Mouse (Mus musculus) cerebral cortex, adult 2 months (tissue): ENCODE data around the gene A730071L15Rik.

ENCODE experiments used
- WGBS: fragments of 180-500 bp; shearing (Covaris S2); methylation state at CpG from one replicate; pipeline ENCODE4 v1.1.7; 2018; 5-methylcytosine and 5-hydroxymethylcytosine counted together

Gene A730071L15Rik

DNA sequence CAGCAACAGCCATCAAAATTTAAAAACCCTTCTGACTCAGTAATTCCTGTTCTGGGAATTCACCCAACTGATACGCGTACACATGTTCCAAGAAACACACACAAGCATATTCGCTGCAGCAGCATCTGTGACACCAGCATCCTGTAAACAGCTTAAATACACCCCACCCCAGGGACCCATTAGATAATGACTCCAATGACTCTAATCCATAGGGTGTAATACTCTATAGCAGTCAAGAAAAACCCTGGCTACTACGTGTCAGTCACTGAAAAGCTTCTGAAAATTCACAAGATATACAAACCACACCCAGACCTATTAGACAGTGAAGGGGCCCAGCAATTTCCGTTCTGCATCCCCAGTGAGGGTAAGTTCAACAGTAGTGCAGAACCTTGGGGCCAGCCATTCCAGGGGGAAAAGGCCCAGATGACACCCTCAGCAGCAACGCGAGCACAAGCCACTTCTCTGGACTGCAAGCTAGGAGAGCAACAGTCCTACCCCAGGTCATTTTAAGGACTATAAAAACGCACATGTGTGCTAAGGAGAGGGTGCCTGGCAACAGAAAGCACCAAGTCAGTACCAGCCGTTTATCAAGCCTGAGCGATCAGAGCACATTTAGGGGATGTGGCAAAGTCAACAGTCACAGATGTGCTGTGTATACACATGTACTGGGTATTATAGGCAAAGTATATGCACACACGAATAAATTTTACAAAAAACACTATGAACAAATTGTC is 15.5 kb upstream of the A730071L15Rik start:
- WGBS = 41% methylated on average over 11 of the region's 11 CpGs

DNA sequence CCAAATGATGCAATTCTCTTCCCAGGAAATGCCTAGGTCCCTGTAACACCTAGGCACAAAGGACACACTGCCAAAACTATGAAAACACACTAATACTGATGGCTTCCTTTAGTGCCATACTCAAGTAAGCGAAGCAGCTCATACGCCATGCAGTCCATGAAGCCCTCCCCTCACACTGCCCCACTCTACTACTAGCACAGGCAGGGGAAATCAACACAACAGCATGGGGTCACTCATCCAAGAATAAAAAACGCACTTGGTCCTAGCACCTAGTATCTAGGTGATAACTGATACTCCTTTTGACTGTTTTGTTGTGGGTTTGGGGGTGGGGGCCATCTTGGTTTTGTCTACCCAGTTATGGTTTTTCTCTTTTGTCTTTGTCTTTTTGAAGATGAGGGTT is 12.4 kb upstream of the A730071L15Rik start:
- WGBS = 79% methylated on average over 3 of the region's 3 CpGs

DNA sequence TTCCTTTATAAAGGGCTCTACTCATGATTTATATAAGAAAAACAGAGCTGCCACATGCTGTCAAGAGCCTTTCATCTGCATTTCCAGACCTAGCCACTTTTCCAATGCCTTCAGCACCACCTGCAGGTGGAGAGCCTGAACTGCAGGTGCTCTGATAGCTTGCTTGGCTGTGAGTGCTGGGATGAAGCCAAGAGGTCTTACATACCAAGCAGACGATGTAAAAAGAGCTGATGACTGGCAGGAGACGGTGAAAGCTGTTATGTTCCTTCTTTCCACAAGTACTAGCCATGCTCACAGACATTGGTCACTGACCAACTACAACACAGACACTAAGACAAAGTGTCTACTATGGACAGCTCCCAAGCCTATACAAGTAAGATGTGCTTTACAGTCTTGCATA is 12.0 kb upstream of the A730071L15Rik start:
- WGBS = 0% methylated on average over 2 of the region's 2 CpGs

DNA sequence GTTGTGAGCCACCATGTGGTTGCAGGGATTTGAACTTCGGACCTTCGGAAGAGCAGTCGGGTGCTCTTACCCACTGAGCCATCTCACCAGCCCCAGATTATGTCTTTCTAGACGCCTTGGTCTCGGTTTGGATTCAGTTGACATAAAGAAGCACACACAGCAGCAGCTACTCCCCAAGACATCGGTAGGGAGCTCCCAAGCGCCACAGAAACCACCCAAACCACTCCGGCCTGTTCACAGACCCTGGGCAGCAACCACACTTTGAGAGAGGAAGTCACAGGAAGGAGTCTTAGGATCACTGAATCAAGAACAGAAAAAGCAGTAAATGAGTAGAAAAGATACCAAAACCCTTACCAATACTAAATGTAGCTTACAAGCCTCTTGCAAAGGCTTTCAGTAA is 3.0 kb upstream of the A730071L15Rik start:
- 84% methylated on average over 8 of the region's 8 CpGs for WGBS

DNA sequence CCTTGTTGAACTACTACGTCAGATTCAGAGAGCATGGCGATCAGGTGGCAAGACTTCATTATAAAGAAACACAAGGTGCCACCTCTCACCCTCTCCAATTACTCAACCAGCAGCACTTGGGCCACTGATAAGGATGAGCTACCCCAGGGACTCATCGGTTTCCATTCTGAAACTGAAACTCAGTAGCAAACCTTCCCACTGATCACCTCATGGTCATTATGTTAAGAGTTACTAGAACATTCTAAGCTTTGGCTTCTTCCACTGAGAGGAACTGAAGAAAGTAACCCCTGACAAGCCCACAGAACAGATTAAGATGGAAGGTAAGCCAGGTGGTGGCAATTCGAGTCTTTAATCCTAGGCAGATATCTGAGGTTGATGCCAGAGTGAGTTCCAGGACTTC is 1.4 kb upstream of the A730071L15Rik start:
- 85% methylated on average over 4 of the region's 4 CpGs for WGBS

DNA sequence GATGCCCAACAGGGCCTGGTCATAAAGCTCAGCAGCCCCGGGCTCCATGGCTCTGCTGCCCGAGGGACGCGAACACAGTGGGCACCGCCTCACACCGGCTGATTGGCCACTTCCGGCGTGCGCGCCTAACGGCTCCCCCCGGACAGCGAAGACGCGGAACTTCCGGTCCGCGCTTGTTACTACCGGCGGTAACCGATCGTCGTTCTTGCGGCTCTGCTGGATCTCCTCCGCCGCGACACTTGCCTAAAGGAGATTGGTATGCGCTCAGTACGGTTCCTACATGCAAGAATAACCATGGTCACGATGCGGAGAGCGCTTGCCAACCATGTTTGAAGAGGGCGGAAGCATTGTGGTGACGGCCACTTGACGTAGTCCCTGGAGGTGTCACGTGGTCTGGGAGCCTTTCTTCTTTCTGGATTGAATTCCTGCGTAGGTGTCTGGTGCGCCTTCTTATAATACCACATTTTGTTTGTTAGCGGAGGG is 299 bp downstream of the A730071L15Rik start, which contains the start of gene Nudcd3:
Gene Nudcd3 (minus strand): TSS at position 329 of the 483 bp plus-strand sequence.
- WGBS = under 1% methylated on average over 39 of the region's 39 CpGs

DNA sequence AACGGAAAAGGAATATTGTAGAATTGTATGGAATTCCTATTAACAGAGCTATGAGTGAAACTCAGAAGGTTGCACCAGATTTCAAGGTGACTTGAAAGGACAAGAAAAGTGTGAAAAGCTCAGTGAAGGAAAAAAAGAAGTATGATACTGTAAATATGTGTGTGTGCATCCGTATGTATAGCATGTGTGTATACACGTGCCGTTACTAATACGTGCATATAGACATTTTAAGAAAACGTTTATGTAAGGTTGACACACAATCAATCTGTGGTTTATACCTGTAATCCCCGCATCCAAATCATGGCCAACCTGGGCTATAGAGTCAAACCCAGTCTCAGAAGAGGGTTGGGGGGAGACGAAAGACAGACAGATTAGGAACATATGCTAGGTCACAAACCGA is 741 bp downstream of the A730071L15Rik start:
- WGBS = 20% methylated on average over 9 of the region's 9 CpGs

DNA sequence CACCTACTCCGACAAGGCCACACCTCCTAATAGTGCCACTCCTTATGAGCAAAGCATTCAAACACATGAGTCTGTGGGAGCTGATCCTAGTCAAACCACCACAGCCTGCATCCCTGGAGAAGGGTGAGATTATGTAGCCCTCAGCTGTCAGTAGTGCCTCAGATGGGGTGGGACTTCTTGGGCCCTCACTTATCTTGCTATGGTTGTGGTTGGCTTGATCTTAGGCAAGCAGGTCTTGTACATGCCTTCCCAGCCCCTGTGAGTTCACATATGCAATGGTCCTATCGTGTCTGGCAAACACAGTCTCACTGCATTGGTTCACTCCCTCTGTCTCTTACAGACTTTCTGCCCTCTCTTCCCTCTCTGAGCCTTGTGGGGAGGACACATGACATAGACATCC is 7.3 kb downstream of the A730071L15Rik start:
- 79% methylated on average over 2 of the region's 2 CpGs for WGBS

DNA sequence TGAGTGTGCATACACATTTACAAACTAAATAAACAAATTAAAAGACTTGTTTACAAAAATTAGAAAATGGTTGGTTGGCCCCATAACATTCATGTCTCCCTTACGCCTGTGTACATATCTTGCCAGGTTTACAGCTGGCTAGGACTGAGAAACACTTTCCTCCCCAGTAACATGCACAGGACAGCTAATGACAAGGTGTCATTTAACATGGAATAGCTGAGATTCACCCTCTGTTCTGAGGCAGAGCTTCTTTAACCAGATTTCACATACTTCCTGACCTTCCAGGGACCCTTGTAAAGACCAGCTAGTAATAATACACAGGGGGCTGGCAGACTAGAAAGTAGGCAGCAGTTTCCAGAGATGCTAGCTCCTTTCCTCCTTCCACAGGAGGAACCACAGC is 8.3 kb downstream of the A730071L15Rik start:
- WGBS = 90% methylated on average over 1 of the region's 1 CpGs

DNA sequence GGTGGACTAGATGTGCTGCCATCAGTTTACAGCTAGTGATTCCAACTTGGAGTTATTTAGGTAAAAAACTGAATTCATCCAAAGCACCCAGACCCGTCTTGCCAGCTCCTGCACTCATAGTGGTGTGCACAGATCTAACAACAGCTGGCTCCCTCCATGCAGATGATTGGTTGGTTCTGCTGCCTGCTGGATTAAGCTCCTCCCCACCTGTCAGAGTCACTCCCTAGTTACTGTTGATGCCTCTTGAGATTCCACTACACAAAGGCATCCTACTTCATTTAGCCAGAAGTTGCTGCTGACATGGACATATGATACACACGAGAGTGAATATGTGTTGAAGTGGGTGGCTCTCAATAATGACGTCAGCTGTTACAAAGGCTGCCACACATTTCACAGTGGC is 17.0 kb downstream of the A730071L15Rik start:
- 49% methylated on average over 3 of the region's 3 CpGs for WGBS

DNA sequence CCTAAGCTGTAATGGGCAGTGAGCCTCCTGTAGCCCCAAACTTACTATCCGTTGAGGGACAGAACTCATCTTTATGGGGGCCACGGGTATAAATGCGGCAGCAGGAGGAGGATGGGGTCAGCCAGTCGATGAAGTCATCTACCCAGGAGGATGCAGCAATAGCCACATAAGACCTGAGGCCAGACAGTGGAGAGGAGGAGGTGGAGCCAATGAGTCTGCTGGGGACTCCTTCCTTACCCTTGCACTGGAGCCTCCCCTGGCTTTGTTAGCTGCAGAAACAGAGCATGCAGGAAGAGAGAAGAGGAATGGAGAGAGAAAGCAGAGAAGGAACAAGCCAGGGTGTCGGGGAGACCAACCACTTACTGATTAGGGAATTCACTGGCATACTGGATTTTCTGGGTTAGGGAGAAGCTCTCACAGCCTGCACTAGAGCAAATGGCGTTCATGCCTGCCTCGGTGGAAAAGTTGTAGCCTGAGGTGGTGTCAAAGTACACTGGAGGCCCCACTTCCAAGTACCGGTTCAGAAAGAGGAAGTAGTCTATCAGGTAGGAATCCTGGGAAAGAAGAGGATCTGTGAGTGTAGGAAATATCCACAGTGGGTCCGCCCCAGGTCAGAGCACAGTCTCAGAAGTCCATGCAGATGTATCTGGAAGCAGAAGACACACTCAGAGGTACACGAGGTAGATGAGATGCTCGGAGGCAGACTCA is 18.5 kb downstream of the A730071L15Rik start:
- 82% methylated on average over 11 of the region's 11 CpGs for WGBS

DNA sequence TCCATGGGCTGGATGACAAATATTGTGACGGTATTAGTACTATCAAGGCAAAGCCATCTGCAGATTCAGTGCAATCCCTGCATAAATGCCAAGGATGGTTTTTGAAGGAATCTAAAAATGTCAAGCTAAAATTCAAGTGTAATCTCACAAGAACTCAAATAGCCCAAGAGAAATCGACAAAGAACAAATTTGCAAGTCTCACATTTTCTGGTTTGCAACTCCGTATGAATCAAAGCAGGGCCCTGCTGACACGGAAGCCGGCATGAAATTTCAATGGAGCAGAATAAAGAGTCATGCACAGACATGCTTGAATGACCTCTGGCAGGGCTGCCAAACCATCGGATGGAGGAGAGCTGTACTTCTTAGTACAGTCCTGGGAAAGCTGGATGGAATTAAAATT is 20.1 kb downstream of the A730071L15Rik start:
- whole genome bisulfite sequencing = 55% methylated on average over 6 of the region's 6 CpGs

DNA sequence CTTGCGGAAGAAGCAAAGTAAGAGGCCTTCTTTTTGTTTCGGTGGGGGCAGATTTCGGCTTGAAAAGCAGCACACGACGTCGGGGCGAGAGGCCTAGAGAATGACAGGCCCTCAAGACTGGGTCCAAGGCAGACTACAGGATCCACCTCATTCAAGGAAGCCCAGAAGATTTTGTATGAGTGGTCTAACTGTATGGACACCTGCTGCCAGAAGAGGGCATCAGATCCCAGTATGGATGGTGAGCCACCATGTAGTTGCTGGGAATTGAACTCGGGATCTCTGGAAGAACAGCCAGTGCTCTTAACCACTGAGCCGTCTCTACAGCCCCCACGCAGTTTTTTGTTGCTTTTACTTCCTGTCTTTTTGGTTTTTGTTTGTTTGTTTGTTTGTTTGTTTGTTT is 22.4 kb downstream of the A730071L15Rik start:
- 90% methylated on average over 10 of the region's 10 CpGs for WGBS

DNA sequence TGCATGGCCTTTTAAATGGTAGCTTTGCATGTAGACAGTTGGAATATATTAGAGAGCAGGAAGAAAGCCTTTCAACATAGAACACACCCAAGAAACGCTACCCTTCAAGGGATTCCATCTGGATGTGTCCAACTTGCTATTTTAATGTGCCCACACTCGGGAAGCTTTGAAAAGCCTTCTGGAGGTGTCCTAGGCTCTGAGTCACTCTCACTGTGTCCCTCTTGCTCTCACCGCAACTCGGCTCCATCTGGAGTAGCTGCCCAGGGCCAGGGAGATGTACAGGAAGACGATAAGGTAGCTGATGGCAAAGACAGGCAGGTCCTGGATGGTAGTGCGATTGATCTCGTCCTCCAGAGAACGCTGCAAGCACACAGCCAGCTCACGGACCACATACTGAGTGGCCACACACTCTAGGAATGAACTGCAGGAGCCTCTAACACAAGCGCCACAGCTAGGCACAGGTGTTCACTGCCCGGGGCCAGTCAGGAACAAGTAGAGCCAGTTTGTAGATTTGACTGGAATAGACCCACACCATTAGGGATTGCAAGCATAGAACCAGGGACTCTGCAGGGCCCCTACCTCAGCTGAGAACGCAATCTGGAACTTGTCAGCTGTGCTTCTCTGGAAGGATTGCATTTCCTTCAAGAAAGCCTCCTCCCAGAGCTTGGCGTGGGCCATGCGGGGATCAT is 24.9 kb downstream of the A730071L15Rik start:
- WGBS = 53% methylated on average over 14 of the region's 14 CpGs

DNA sequence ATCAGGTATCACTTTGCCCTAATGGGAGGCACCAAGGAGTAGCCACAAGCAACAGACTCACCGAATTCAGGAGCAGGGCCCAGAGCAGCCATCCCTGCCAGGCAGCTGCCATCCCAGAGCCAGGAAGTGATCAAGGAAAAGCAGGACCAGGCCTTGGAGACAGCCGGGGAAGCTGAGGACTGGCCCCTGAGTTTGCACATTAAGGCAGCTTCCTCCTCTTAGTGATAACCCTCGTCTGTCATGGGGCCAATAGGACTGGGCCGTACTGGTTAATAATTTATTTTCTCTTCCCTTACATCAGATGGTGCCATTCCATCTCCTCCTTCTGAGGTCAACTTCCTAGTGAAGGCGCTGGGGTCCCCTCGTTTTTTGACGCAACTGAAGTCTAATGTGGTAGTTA is 30.2 kb downstream of the A730071L15Rik start, which contains the start of gene Npc1l1:
Gene Npc1l1 (minus strand): TSS at position 132 of the 400 bp plus-strand sequence.
- 87% methylated on average over 7 of the region's 7 CpGs for WGBS

DNA sequence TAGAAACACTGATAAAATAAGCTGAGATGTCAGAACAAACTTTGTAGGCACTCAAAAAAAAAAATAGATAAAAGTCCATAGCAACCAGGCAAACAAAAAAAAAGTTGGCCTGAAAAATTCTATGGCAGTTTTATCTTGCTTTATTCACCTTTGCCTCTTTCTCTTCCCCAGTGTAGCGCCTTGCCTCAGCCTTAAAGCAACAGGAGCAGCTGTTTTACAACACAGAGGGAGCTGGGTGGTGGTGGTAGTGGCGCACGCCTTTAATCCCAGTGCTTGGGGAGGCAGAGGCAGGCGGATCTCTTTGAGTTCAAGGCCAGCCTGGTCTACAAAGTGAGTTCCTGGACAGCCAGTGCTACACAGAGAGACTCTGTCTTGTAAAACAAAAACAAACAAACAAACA is 33.2 kb downstream of the A730071L15Rik start:
- 89% methylated on average over 4 of the region's 4 CpGs for WGBS

DNA sequence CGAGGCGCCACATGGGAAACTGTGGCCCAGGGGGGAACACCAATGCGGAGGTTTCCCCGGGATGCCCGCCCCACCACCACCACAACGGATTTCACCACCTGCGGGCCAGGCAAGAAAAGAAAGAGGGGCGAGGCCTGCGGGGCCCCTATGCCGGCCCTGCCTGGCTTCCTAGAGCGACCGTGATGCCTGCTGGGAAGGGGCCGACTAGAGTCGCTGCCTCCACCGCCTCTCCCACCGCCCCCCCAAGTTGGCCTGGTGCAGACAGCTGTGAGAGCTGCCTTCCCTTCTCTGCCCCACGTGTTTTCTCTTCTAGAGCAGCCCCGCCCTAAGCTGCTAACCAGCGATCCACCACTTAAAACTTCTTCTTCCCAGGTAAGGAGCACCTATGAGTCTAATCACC is 44.9 kb downstream of the A730071L15Rik start:
- WGBS = 60% methylated on average over 19 of the region's 19 CpGs
